Mouse (Mus musculus): ENCODE data around the gene Cmya5. TPM values are rescaled to one million over a fixed set of nuclear protein-coding genes. Genes with fewer than 3 reads are reported as not detected.

The Cmya5 gene
- total RNA-seq, 4 experiments from 2014 or later: 378 to 419 (median 409) TPM

Other genes with a start within 250 kb of the Cmya5 start
- gene Tent2, start 47.7 kb upstream of the Cmya5 start, total RNA-seq (2022): 10 to 100 TPM; 10.7 to 14.7 (median 12.1) TPM
- 10 to 100 TPM; 56.1 to 67.6 (median 57.1) TPM for gene Homer1, start 154.9 kb upstream of the Cmya5 start, total RNA-seq (2022)

Measured in heart, adult 8-10 months (tissue).